Mouse (Mus musculus) kidney, adult 8-10 months (tissue): Measurements from ENCODE around the gene Ildr1.

Experiments
- DNase-seq, 2 experiments: peaks; one replicate each; pipeline ENCODE4 v3.0.0; 2022

Ildr1 gene

GRCm38 (mm10) chr16:36693818-36694413 lies at the start of gene Ildr1:
Gene Ildr1 (plus strand): TSS chr16:36693978.
- DNase-seq: peak; percentile 47 to 60

GRCm38 (mm10) chr16:36645124-36645523 lies 48.7 kb upstream of the Ildr1 start:
- no peak for DNase-seq

- no peak for DNase-seq
Measured at GRCm38 (mm10) chr16:36649304-36649703, 44.5 kb upstream of the Ildr1 start.

- DNase-seq: no peak
Measured at GRCm38 (mm10) chr16:36650511-36650910, 43.3 kb upstream of the Ildr1 start.

GRCm38 (mm10) chr16:36651174-36651766 lies 42.5 kb upstream of the Ildr1 start:
- DNase-seq: no peak

GRCm38 (mm10) chr16:36655199-36655598 lies 38.6 kb upstream of the Ildr1 start:
- DNase-seq: no peak

- DNase-seq: no peak
Measured at GRCm38 (mm10) chr16:36655910-36656309, 37.9 kb upstream of the Ildr1 start.

- DNase-seq: no peak
Measured at GRCm38 (mm10) chr16:36661330-36661729, 32.4 kb upstream of the Ildr1 start.

GRCm38 (mm10) chr16:36663484-36663883 lies 30.3 kb upstream of the Ildr1 start:
- no peak for DNase-seq

- DNase-seq: no peak
Measured at GRCm38 (mm10) chr16:36665782-36666181, 28.0 kb upstream of the Ildr1 start, which contains the start of gene Cd86. Gene Cd86 (minus strand): TSS chr16:36666081.

- DNase-seq: no peak
Measured at GRCm38 (mm10) chr16:36666448-36667017, 27.2 kb upstream of the Ildr1 start.

GRCm38 (mm10) chr16:36670590-36670989 lies 23.2 kb upstream of the Ildr1 start:
- no peak for DNase-seq

- no peak for DNase-seq
Measured at GRCm38 (mm10) chr16:36673196-36673595, 20.6 kb upstream of the Ildr1 start.

- no peak for DNase-seq
Measured at GRCm38 (mm10) chr16:36674457-36675204, 19.1 kb upstream of the Ildr1 start.

- DNase-seq: no peak
Measured at GRCm38 (mm10) chr16:36675304-36675703, 18.5 kb upstream of the Ildr1 start.

GRCm38 (mm10) chr16:36675902-36676301 lies 17.9 kb upstream of the Ildr1 start:
- no peak for DNase-seq

- no peak for DNase-seq
Measured at GRCm38 (mm10) chr16:36681829-36682228, 11.9 kb upstream of the Ildr1 start.

- DNase-seq: no peak
Measured at GRCm38 (mm10) chr16:36684325-36684918, 9.4 kb upstream of the Ildr1 start.

- no peak for DNase-seq
Measured at GRCm38 (mm10) chr16:36688076-36688475, 5.7 kb upstream of the Ildr1 start.

- no peak for DNase-seq
Measured at GRCm38 (mm10) chr16:36691484-36691883, 2.3 kb upstream of the Ildr1 start.

GRCm38 (mm10) chr16:36694798-36695290 lies 1.1 kb downstream of the Ildr1 start:
- no peak for DNase-seq

- no peak for DNase-seq
Measured at GRCm38 (mm10) chr16:36697331-36697730, 3.6 kb downstream of the Ildr1 start.

- no peak for DNase-seq
Measured at GRCm38 (mm10) chr16:36700484-36700883, 6.7 kb downstream of the Ildr1 start.
